1 mouse cellular context compared by ENCODE assay signal in the genomic region with DNA sequence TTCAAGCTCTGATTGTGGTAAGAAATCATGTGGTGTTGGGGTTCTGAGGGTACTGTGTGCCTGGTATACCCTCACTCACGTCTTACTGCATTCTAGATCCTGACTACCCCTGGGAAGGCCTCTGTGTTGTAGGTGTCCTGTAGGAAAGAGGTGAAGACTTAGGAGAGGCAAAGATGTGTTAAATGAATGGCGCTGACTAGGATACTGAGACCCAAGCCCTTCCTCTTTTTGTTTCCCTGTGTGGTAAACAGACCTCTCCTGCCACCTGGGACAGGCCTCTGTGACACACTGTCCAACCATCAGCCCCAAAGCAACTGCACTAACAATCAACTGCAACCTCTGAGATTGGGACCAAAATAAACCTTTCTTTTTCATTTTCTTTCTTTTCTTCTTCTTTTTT.
TF ChIP-seq lines count a peak whose summit lies in the region.

No protein-coding gene starts in this region.

TF ChIP-seq in CH12.LX, 34 proteins besides CTCF, POLR2A, EP300 and RAD21 (continued from another document):
- TF ChIP-seq MAFK (IDR thresholded peaks at IDR 0.05; ENCODE audit: insufficient replicate concordance, low read length): no peak
